Mouse (Mus musculus): ENCODE measurements around the gene Mdk.

- TF ChIP-seq POLR2A (IDR thresholded peaks at IDR 0.05; ENCODE audit: borderline replicate concordance, insufficient read depth, low read length): no peak
- peak; percentile 60; the same call in 1 of the 2 replicates for TF ChIP-seq CTCF (IDR thresholded peaks at IDR 0.05; ENCODE audit: borderline replicate concordance, insufficient read depth, low read depth, low read length)
Measured at GRCm38 (mm10) chr2:91927826-91928533, 4.1 kb downstream of the Mdk start.
